Mouse (Mus musculus): ENCODE measurements at regions not wholly inside any gene's neighbourhood (a gene's known extent, or its start where the extent isn't known, plus 50 kb on each side); places are given as distances from the start of the nearest gene placed in this dataset.

GRCm38 (mm10) chrX:42396441-42396840 is 93.0 kb upstream of the Tex13c2 start:
- 47% methylated on average over 4 of the region's 4 CpGs for WGBS
- no peaks in the 10 kb centered on the region for H3K4me1 ChIP-seq (ENCODE audit: control insufficient read depth, insufficient read depth, low read length)
- TF ChIP-seq POLR2A (IDR thresholded peaks at IDR 0.05; ENCODE audit: borderline replicate concordance, insufficient read depth, low read length) (no peak), CTCF (IDR thresholded peaks at IDR 0.05; ENCODE audit: borderline replicate concordance, insufficient read depth, low read depth, low read length) (no peak)
- H3K27me3 ChIP-seq (ENCODE audit: control insufficient read depth, insufficient read depth, low read length): no peaks in the 10 kb centered on the region
- H3K4me3 ChIP-seq (replicated peaks; ENCODE audit: insufficient read depth, low read depth, low read length): no peak overlapping the region
- no peak for DNase-seq
- no peak overlapping the region for H3K27ac ChIP-seq (ENCODE audit: insufficient read depth, low read length)

- WGBS: 10% methylated on average over 1 of the region's 1 CpGs
- DNase-seq: peak in 1 of 2 experiments; percentile 27
- Histone ChIP-seq H3K27me3 (ENCODE audit: control insufficient read depth, insufficient read depth, low read length) (no peaks in the 10 kb centered on the region), H3K4me3 (replicated peaks; ENCODE audit: insufficient read depth, low read depth, low read length) (no peak overlapping the region), H3K4me1 (ENCODE audit: control insufficient read depth, insufficient read depth, low read length) (no peaks in the 10 kb centered on the region), H3K27ac (ENCODE audit: insufficient read depth, low read length) (no peak overlapping the region)
- no peak for TF ChIP-seq POLR2A (IDR thresholded peaks at IDR 0.05; ENCODE audit: borderline replicate concordance, insufficient read depth, low read length)
- no peak for TF ChIP-seq CTCF (IDR thresholded peaks at IDR 0.05; ENCODE audit: borderline replicate concordance, insufficient read depth, low read depth, low read length)
Measured at GRCm38 (mm10) chrX:42398836-42399235, 90.7 kb upstream of the Tex13c2 start.

GRCm38 (mm10) chrX:42399343-42399742 is 90.1 kb upstream of the Tex13c2 start:
- no peak for DNase-seq
- TF ChIP-seq POLR2A (IDR thresholded peaks at IDR 0.05; ENCODE audit: borderline replicate concordance, insufficient read depth, low read length) (no peak), CTCF (IDR thresholded peaks at IDR 0.05; ENCODE audit: borderline replicate concordance, insufficient read depth, low read depth, low read length) (no peak)
- Histone ChIP-seq H3K4me3 (replicated peaks; ENCODE audit: insufficient read depth, low read depth, low read length) (no peak overlapping the region), H3K27ac (ENCODE audit: insufficient read depth, low read length) (no peak overlapping the region), H3K27me3 (ENCODE audit: control insufficient read depth, insufficient read depth, low read length) (no peaks in the 10 kb centered on the region), H3K4me1 (ENCODE audit: control insufficient read depth, insufficient read depth, low read length) (no peaks in the 10 kb centered on the region)

GRCm38 (mm10) chrX:42401091-42401490 is 88.4 kb upstream of the Tex13c2 start:
- TF ChIP-seq CTCF (IDR thresholded peaks at IDR 0.05; ENCODE audit: borderline replicate concordance, insufficient read depth, low read depth, low read length) (no peak), POLR2A (IDR thresholded peaks at IDR 0.05; ENCODE audit: borderline replicate concordance, insufficient read depth, low read length) (no peak)
- Histone ChIP-seq H3K4me3 (replicated peaks; ENCODE audit: insufficient read depth, low read depth, low read length) (no peak overlapping the region), H3K27me3 (ENCODE audit: control insufficient read depth, insufficient read depth, low read length) (no peaks in the 10 kb centered on the region), H3K4me1 (ENCODE audit: control insufficient read depth, insufficient read depth, low read length) (no peaks in the 10 kb centered on the region), H3K27ac (ENCODE audit: insufficient read depth, low read length) (no peak overlapping the region)
- WGBS: 100% methylated on average over 1 of the region's 1 CpGs
- DNase-seq: no peak

- TF ChIP-seq CTCF (IDR thresholded peaks at IDR 0.05; ENCODE audit: borderline replicate concordance, insufficient read depth, low read depth, low read length) (no peak), POLR2A (IDR thresholded peaks at IDR 0.05; ENCODE audit: borderline replicate concordance, insufficient read depth, low read length) (no peak)
- no peak for DNase-seq
- no peaks in the 10 kb centered on the region for H3K27me3 ChIP-seq (ENCODE audit: control insufficient read depth, insufficient read depth, low read length)
- 62% methylated on average over 7 of the region's 7 CpGs for WGBS
- no peak overlapping the region for H3K27ac ChIP-seq (ENCODE audit: insufficient read depth, low read length)
- H3K4me3 ChIP-seq (replicated peaks; ENCODE audit: insufficient read depth, low read depth, low read length): no peak overlapping the region
- no peaks in the 10 kb centered on the region for H3K4me1 ChIP-seq (ENCODE audit: control insufficient read depth, insufficient read depth, low read length)
Measured at GRCm38 (mm10) chrX:42401564-42402334, 87.7 kb upstream of the Tex13c2 start.

GRCm38 (mm10) chrX:42402335-42402605 is 87.2 kb upstream of the Tex13c2 start:
- 56% methylated on average over 4 of the region's 4 CpGs for WGBS
- Histone ChIP-seq H3K27ac (ENCODE audit: insufficient read depth, low read length) (no peak overlapping the region), H3K4me3 (replicated peaks; ENCODE audit: insufficient read depth, low read depth, low read length) (no peak overlapping the region), H3K4me1 (ENCODE audit: control insufficient read depth, insufficient read depth, low read length) (no peaks in the 10 kb centered on the region), H3K27me3 (ENCODE audit: control insufficient read depth, insufficient read depth, low read length) (no peaks in the 10 kb centered on the region)
- no peak for DNase-seq
- TF ChIP-seq CTCF (IDR thresholded peaks at IDR 0.05; ENCODE audit: borderline replicate concordance, insufficient read depth, low read depth, low read length) (no peak), POLR2A (IDR thresholded peaks at IDR 0.05; ENCODE audit: borderline replicate concordance, insufficient read depth, low read length) (no peak)

- no peaks in the 10 kb centered on the region for H3K27me3 ChIP-seq (ENCODE audit: control insufficient read depth, insufficient read depth, low read length)
- 32% methylated on average over 7 of the region's 7 CpGs for WGBS
- TF ChIP-seq POLR2A (IDR thresholded peaks at IDR 0.05; ENCODE audit: borderline replicate concordance, insufficient read depth, low read length) (no peak), CTCF (IDR thresholded peaks at IDR 0.05; ENCODE audit: borderline replicate concordance, insufficient read depth, low read depth, low read length) (no peak)
- H3K27ac ChIP-seq (ENCODE audit: insufficient read depth, low read length): no peak overlapping the region
- no peaks in the 10 kb centered on the region for H3K4me1 ChIP-seq (ENCODE audit: control insufficient read depth, insufficient read depth, low read length)
- no peak overlapping the region for H3K4me3 ChIP-seq (replicated peaks; ENCODE audit: insufficient read depth, low read depth, low read length)
- DNase-seq: no peak
Measured at GRCm38 (mm10) chrX:42431851-42432635, 57.4 kb upstream of the Tex13c2 start.

Data from cerebellum, adult 2 months (tissue).